Mouse (Mus musculus) 3134 (cell line): ENCODE results near the gene Gdf9.

Source experiments
- DNase-seq: peaks from one replicate; pipeline ENCODE4 v3.0.0-alpha.2; 2011; ENCODE audit warnings: low spot score; ENCODE audit not compliant: insufficient read length; ENCODE audit errors: extremely low read depth

Gdf9 gene

DNA sequence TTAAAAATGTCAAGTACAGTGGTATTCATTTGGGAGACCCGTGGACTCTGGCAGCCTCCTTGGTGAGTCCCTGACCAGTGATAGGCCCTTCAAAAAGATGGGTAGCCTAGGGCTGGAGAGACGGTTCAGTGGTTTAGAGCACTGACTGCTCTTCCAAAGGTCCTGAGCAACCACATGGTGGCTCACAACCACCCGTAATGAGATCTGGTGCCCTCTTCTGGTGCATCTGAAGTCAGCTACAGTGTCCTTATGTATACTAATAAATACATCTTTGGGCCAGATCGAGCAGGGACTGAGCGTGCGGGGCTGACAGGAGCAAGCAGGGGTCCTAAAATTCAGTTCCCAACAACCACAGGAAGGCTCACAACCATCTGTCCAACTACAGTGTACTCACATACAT lies 13.0 kb downstream of the Gdf9 start:
- DNase-seq, result no peak

- no peak for DNase-seq
These were observed 14.7 kb downstream of the Gdf9 start for GRCm38 (mm10) chr11:53445562-53445961.

- DNase-seq, result no peak
These were observed 15.4 kb downstream of the Gdf9 start for GRCm38 (mm10) chr11:53446183-53446582.

- DNase-seq, result no peak
These were observed 17.2 kb downstream of the Gdf9 start for GRCm38 (mm10) chr11:53447996-53448395.

- DNase-seq, result no peak
These were observed 17.7 kb downstream of the Gdf9 start for GRCm38 (mm10) chr11:53448529-53448928.

GRCm38 (mm10) chr11:53450070-53450705 lies 19.4 kb downstream of the Gdf9 start:
- no peak for DNase-seq

- no peak for DNase-seq
These were observed 20.5 kb downstream of the Gdf9 start for GRCm38 (mm10) chr11:53451361-53451760.

GRCm38 (mm10) chr11:53452396-53452795 lies 21.6 kb downstream of the Gdf9 start:
- no peak for DNase-seq

- no peak for DNase-seq
These were observed 22.2 kb downstream of the Gdf9 start for GRCm38 (mm10) chr11:53453031-53453430.

GRCm38 (mm10) chr11:53456474-53457371 lies 25.9 kb downstream of the Gdf9 start, which contains the start of the genes Gm10447 and Shroom1:
TSS of gene Gm10447 (minus strand) at chr11:53457110.
TSS of gene Shroom1 (plus strand) at chr11:53457205.
- peak; percentile 91 for DNase-seq

GRCm38 (mm10) chr11:53457372-53457954 lies 26.6 kb downstream of the Gdf9 start:
- DNase-seq, result no peak

- no peak for DNase-seq
These were observed 28.2 kb downstream of the Gdf9 start for GRCm38 (mm10) chr11:53458996-53459395.

DNA sequence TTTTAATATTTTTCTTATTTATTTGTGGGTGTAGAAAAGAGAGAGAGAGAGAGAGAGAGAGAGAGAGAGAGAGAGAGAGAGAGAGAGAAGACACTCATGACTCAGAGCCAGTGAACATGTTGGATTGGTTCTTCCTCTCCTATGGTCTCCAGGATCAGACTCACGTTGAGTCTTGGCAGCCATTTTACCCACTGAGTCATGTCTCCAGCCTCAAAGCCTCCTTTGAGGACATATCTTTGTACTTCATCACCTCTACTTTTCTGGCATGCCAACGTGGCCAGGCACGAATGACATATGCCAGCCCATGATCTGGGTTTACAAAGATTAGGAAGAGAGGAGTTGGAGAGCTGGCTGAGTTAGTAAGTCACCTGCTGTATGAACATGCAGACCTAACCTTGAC lies 29.4 kb downstream of the Gdf9 start:
- DNase-seq, result peak; percentile 63

DNA sequence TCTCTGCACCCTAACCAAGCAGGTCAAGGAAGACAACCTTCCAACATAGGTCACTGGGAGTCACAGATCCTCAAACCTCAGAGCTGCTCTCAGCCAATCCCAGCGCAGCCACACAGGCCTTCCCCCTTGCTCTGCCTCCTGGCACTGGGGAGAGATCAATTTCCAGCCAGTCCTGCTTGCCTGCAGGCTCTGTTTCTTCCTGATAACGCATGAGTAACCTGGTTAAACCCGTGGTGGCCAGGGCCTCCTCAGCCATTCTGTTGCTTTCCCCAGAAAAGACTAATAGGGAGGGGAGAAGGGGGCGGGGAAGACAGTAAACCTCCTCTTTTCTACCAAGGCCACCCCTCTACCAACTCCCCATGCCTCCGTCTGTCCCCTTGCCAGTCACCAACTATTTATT lies 30.9 kb downstream of the Gdf9 start:
- no peak for DNase-seq

GRCm38 (mm10) chr11:53463551-53464424 lies 33.0 kb downstream of the Gdf9 start:
- no peak for DNase-seq

- DNase-seq, result no peak
These were observed 35.6 kb downstream of the Gdf9 start for GRCm38 (mm10) chr11:53466231-53466971.

DNA sequence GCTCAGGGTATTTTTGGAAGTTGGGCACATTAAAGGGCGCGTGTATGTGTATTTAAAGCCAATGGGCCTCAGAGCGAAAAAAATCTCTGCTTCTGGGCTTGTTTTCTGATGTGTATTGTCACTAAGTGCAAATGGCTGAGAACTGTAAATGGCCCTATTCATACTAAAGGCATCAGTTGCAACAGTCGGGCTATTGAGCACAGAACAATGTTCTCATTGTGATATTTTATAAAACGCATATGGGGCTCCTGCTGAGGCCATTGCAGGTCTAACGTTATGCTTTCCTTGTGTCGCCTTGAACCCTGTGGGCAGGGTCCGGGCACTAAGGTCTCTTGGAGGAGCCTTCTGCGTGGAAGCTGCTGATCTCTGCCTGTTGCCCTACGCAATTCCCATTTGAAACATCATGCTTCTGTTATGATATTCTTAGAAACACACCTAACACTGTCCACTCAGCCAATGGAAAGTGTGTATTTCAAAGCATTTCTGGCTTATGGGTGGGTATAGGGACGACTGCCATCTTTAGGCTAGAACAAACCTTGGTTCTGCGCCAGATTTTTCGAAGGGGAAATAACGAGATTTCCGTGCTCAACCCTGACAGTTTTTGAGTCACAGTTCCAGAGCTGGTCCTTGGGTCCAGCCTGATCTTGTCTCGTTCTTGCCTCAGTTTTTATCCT lies 38.6 kb downstream of the Gdf9 start:
- no peak for DNase-seq

GRCm38 (mm10) chr11:53469968-53470695 lies 39.3 kb downstream of the Gdf9 start, which contains the start of gene Gm9837:
TSS of gene Gm9837 (minus strand) at chr11:53470479.
- DNase-seq, result peak; percentile 63

GRCm38 (mm10) chr11:53472709-53473108 lies 41.9 kb downstream of the Gdf9 start:
- DNase-seq, result no peak
